Mouse (Mus musculus) lung, adult 2 months (tissue): ENCODE results near the gene Lbhd2.

Source experiments
- CTCF ChIP-seq: fragments of 200-500 bp; IDR thresholded peaks from 2 replicates; pipeline ENCODE4 v1.5.1; 2011; ENCODE audit warnings: mild to moderate bottlenecking, low read length, control low read depth; ENCODE audit not compliant: insufficient read depth
- POLR2A ChIP-seq: fragments of 200-500 bp; IDR thresholded peaks from 2 replicates; pipeline ENCODE4 v1.6.1; 2011; ENCODE audit warnings: low read depth, mild to moderate bottlenecking, control low read depth, low read length, borderline replicate concordance; ENCODE audit errors: extremely low read depth

DNA sequence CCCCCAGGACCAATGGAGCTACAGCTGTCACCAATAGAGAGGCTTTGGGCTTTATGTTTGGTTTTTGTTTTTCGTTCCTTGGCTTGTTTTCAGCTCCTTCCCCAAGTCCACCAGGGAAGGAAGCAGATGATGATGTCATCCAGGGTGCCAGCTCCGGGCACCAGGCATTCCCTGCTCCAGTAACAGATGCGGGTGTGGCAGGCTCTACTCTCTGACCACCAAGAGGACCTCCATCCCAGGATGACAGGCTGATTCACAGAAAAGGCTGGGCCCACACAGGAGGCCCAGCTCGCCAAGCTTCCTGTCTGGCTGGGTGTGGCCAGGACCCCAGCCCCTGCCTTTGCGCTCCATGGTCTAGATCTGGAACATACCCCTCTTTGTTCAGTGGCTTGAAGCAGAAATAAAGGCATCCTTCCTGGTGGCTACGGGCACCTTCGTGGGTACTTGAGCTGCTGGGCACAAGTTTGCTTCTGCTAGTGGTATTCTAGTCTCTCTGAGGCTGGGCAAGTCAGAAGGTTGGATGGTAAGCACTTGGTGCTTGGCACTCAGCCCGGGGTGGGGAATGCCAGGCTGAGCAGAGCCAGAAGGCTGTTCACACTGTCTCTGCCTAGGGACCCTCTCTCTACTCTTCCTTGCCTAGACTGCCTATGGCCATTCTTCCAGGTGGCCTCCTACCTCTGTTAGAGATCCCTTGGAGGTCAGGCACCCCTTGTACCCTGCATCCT lies 5.2 kb downstream of the Lbhd2 start:
- TF ChIP-seq CTCF, result no peak
- TF ChIP-seq POLR2A, result no peak
